Mouse (Mus musculus) mature B cell (primary cell): Measurements from ENCODE around the gene Rc3h2.

Experiments used
- in situ Hi-C: fragments of 300-500 bp; cut with MboI; formaldehyde crosslinking; loops from 2 replicates; pipeline ENCODE4 v1.14.3; 2019

Rc3h2 gene

DNA sequence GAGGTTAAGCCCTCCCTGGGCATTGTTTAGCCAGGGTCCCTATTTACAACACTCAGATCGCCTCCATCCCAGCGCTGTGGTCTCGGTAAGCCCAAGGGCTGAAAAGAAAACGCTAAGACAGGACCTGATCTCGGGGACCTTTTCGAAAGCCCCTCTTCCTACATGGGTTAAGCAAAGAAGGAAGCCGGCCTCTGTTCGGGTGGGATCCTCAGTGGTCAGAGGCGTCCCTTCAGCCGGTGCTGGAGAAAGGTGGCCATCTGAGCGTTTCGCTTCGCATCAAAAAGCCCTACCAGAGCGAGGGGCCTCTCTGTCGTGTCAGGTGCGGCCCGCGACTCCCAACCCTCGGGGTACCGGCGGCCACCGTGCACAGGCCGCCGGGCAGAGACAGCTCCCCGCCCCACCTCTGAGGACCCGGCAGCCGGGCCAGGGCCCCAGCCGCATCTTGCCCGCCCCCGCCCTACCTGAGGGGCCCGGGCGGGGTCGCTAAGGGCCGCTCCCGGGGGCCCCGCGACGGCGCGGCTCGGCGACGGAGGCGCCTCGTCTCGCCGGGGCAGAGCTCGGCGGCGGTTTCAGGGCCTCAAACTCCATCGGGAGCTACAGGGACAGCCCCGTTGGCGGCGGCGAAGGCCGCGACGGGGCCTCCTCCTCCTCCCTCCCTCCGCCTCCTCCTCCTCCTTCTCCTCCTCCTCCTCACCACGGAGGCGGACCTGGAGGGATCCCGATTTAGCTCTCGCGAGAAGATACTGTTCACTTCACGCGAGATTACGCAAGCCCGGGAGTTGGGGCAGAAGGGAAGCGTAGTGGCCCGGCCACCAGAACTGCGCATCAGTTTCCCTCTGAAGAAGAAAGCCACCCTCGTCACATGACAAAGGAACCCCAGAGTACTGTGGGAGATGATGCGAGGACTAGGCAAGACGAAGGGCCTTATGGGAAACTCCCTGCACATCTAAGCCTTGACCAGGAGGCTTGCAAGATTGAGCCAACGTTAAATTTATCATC is at the start of gene Rc3h2:
TSS of gene Rc3h2 (minus strand) at position 598 of the 999 bp plus-strand sequence.
- in situ Hi-C loops = no loop called here

DNA sequence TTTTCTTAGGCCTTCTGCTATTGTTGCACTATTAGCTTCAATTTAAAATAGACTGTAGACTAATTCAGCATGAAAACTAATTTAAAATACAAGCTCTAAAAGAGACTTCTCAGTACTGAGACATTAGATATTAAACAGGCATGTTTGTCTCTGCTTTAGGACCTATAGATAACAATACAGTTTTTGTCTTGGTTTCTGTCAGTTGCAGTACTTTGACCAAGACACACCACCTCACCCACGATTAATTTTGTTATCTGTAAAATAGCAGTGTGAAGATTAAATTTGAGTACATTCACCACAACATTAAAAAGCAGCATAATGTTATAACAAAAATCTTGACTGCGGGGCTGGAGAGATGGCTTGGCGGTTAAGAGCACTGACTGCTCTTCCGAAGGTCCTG is 43.6 kb upstream of the Rc3h2 start:
- in situ Hi-C loops = no loop called here

DNA sequence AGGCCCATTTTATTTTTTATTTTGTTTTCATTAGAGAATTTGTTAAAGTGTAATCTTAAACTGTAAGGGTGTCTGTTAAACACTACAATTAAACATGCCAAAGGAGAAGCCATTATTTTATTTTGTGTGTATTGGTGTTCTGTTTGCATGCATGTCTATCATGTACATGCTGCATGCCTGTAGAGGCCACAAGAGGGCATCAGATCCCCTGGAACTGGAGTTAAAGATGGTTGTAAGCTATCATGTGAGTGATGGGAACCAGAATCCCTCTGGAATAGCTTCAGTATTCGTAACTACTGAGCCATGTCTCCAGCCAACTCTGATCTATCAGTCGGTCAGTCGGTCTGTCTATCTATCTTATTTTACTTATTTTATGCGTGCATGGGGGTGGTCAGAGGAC is 38.0 kb upstream of the Rc3h2 start:
- in situ Hi-C loops = no loop called here

DNA sequence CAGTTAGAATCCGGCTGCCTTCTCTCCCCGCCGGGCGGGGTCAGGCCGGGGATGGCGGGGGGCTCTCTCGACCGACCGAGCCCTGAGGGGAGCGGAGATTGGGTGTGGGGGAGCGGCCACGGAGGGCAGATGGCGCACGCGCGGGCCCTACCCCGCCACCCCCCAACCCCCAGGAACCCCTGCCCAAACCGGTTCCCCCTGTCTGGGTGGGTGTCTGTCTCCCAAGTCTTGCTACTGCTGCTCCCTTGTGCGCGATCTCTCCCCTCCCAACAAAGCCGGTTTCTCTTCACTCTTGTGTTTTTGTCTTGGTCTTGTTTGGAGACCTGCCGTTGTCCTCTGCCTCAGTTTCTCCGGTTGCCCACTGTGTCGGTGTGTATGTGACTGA is 29.7 kb upstream of the Rc3h2 start:
- in situ Hi-C loops = no loop called here

DNA sequence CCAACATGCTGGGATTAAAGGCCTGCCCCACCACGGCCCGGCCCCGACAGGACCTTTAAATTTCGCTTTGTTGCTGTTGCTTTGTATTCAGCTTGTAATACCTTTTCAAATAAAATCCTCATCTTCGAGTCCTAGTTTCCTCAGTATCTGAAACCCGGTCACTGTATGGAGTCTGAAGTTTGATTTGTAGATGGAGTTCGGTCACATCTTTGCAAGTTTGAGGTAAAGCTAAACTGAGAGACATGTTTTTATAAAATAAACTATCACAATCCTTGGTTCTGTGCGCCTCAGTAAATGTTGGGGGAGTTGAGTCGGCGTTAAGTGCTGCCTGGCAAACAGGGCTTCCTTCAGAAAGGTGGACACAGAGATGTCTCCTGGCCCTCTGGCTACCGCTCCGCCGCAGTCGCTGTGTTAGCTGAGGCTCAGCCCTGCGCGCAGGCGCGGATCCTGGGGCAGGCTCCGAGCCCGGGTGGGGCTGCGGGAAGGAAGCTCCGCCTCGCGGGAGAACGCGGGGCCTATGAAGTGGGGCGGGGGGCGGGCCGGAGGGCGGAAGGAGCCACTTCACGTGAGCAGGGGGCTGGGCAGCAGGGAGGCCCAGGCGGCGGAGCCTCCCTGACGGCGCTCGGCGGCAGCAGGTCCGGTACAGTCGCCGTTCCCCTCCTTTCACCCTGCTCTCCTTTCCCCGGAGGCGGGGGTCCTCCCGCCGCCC is 29.1 kb upstream of the Rc3h2 start:
- in situ Hi-C loops = no loop called here

DNA sequence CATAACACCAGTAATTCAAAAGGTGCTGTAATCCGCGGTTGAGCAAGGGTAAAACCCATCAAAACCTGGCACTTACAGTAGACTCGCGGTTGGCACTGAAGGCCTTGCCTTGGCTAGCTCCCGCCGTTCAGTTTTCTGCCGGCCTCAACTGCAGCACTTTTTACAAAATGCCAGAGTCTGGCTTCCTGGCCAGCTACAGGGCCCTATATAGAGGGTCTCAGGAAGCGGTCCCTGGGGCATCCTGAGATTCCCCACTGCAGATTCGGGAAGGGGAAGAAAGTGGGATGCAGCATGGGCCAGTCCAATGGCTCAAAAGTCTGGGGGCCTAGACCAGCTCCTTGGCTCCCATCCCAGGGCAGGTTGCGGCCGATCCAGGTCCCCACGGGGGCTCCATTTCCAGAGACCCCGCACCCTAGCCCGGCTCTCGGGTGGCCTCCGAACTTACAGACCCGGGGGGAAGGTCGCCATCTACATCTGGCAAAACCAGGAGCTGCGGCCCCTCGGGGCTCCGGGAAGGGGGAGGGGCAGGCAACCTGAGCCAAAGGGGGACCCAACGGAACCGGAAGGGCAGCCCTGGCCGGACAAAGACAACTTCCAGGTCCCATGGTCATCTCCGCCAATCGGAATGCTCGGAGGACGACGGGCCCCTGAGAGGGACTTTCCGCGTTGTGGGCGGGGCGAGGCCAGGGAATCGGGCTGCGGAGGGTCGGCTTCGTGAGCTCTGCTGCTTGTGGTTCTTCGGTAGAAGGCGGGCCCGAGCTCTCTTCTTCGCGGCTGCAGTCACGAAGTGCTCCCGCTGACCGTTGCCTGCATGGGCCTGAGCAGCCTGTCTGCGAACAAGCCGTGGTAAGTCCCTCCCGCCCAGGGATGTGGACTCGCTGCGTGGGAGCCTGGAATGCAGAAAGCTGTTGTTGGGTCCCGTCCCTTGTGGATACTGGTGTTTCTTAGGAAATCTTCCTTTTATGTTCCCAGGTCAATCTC is 20.2 kb upstream of the Rc3h2 start, which contains the start of the genes Zbtb26, Zbtb6 and Rabgap1:
TSS of gene Zbtb26 (minus strand) at position 525 of the 981 bp plus-strand sequence.
TSS of gene Zbtb6 (minus strand) at position 561 of the 981 bp plus-strand sequence.
TSS of gene Rabgap1 (plus strand) at position 669 of the 981 bp plus-strand sequence.
- in situ Hi-C loops = no loop called here

DNA sequence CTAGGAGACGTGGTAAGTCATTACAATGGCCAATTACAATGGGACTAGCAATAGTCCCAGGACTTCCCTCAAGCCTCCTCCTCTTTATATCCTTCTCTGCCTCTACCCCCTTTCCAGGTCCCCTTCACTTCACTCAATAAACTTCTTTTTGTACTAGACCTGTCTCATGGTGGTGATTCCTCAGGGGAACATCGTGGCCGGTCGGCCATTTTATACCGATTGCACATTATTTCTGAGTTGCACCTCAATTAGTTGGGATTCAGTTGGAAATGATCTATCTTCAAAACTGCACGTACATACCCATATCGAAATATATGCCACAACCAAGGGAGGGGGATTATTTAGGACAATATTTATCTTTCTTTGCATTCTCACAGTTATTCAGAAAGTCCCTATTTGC is 8.9 kb upstream of the Rc3h2 start:
- in situ Hi-C loops = no loop called here

DNA sequence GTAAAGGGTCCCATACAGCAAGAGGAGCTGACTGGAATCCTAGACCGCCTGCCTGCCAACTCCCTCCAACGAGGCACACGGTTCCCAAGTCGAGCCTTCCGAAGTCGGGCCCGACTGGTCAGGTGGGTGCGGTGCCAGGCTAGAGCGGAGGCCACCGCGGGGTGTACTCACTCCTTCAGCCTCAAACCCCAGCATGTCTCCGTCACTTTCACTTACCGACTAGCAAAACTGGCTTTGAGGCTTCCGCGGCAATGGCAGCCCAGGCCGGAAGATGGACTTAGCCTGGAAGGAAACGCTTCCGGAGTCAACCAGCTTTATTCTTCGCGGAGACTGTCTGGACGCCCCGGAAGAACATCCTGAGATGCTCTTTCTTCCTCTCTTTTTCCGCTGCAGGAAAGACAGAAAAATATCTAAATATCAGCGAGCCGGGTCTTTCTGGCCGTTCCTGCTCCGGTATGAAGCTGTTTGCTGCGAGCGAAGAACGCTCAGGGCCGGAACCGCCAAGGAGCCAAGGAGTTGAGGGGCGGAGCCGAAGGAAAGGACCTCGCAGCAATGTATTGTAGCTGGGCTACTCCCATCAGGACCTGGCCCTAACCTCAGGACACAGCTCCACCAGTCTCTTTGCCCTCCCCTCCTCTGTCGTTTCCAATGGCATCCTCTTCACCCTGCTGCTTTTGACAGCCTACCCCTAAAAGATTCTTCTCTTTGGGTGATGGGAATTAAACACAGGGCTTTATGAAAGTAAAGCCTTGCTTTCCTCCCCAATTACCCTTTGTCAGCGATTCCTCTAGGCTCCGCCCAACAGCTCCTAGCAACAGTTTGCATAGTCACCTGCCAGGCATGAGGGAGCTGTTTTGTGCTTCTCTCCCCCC is 8.1 kb upstream of the Rc3h2 start:
- in situ Hi-C loops = no loop called here

DNA sequence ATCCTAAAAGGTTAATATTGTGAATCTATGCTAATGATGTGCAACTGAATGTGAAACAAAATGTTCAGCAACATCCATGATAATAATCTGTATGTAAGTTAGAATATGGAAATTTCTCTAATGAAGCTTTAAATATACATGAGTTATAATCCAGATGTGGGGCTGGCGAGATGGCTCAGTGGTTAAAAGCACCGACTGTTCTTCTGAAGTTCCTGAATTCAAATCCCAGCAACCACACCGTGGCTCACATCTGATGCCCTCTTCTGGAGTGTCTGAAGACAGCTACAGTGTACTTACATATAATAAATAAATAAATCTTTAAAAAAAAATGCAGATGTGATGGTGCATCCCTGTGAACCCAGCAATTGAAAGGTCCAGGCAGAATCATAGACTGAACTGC is 968 bp upstream of the Rc3h2 start:
- in situ Hi-C loops = no loop called here

DNA sequence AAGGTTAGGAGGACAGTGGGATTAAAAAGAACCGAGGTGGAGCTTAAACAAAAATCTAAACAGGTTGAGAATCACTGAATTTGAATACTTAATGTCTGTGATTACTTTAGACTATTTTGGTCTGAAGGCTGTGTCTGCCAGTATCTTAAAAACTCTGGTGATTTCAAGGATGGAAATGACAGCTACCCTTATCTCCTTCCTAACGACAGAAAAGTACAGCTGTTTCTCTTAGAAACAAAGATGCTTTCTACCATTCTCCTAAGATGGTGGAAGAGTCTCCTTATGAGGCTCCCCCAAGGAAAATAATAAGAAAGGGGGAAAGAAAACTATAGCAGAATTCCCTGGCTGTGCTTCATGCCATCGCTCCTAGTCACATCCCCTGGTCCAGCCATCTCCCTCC is 800 bp downstream of the Rc3h2 start:
- in situ Hi-C loops = no loop called here

DNA sequence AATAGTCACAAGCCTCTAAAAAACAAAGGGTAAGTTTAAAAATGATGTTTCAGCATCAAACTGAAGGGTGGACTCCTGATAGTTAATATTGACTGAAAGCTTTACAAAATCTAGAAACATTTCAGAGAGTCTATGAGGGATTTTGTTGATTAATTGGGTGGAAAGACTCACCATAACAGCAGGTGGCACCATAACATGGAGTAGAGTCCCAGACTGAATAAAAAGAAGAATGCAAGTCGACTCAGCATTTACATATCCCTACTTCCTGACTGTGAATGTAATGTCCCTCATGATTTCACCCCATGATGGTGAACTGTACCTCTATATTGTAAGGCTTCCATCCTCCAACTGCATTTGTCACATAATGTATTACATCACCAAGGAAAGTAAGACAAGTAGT is 27.2 kb downstream of the Rc3h2 start:
- in situ Hi-C loops = loop anchor here (25.0 kb wide), 1 partner anchor 92 kb away; no protein-coding TSS in a partner anchor

DNA sequence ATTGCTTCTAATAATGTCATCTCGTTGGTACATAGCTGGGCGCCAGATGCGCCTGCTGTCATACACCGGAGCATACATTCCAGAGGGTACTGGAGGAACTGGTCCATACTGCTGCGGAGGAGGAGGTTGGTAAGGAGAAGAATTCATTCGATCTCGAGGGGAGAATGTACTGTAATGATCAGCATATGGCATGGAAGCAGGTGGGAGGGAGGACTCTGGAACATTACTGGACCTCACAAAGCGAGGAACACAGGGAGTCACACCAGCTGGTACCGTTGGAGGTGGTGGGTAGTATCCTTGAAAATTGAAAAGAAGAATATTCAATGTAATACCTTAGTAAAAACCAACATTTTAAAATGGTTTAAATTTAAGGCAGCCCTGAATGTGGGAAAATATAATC is 39.8 kb downstream of the Rc3h2 start:
- in situ Hi-C loops = loop anchor here (25.0 kb wide), 1 partner anchor 104 kb away; no protein-coding TSS in a partner anchor

DNA sequence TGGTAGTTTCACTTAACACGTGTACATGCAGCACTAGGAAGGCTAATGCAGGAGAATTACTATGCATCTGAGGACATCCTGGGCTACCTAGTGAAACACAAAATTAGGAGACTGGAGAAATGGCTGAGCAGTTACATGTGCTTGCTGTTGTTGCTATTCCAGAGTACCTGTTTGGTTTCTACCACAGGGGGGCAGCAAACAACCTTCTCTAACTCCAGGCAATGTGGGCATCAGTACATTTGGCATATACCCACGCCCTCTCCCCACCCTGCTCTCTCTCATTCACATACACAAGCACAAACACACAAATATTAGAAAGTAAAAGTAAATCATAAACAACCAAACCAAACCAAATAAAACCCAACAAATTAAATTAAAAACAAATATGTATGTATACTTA is 42.5 kb downstream of the Rc3h2 start:
- in situ Hi-C loops = loop anchor here (25.0 kb wide), 1 partner anchor 107 kb away; no protein-coding TSS in a partner anchor

DNA sequence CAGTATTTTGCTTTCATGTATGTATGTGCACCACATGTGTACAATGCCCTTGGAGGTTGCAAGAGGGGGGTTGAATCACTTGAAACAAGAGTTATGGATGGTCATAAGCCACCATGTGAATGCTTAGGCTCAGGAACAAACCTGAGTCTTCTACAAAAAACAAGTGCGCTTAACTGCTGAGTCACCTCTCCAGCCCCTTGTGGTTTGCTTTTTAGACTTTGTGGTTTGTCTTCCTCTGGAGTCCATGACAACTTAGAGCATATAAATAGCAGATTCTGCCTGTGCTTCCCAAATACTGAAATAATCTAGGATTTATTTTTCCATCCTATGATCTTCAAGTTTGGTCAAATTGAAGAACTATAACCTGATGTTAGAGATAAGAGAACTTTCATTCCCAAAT is 46.7 kb downstream of the Rc3h2 start:
- in situ Hi-C loops = loop anchor here (25.0 kb wide), 1 partner anchor 111 kb away; no protein-coding TSS in a partner anchor

DNA sequence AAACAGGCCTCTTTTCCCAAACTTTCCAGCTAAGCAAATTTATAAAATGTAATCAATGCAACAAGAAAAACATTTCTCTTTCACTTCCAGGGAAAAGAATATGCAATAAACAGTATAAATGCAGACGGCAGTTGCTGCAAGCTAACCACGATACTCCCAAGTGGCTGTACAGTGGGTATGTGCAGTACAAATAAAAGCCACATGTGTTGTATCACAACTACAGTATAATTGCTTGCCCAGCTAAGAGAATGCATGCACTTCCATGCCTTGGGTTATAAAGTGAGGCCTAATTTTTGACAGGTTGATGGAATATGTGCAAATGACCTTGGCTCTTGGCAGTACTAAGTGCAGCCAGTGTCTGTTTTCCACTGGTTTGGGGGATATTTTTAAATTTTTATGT is 52.1 kb downstream of the Rc3h2 start:
- in situ Hi-C loops = no loop called here

DNA sequence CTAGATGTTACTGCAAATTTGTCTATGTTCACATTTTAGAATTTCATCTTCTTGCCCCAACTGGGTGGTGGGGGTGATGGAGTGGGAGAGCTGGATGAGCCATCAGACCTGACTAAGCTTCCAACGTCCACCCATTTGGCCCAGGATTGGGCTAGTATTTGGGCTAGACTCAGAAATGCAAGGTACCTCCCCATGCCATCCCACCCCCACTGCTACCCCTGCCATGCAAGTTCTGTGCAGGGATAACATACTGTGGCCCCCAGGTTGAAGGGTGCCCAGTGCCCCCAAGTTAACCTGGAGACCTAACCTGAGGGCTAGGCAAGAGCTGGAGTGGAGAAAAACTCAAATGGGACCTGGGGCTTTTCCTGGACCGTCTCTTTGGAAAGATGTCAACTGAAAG is 62.8 kb downstream of the Rc3h2 start:
- in situ Hi-C loops = no loop called here

DNA sequence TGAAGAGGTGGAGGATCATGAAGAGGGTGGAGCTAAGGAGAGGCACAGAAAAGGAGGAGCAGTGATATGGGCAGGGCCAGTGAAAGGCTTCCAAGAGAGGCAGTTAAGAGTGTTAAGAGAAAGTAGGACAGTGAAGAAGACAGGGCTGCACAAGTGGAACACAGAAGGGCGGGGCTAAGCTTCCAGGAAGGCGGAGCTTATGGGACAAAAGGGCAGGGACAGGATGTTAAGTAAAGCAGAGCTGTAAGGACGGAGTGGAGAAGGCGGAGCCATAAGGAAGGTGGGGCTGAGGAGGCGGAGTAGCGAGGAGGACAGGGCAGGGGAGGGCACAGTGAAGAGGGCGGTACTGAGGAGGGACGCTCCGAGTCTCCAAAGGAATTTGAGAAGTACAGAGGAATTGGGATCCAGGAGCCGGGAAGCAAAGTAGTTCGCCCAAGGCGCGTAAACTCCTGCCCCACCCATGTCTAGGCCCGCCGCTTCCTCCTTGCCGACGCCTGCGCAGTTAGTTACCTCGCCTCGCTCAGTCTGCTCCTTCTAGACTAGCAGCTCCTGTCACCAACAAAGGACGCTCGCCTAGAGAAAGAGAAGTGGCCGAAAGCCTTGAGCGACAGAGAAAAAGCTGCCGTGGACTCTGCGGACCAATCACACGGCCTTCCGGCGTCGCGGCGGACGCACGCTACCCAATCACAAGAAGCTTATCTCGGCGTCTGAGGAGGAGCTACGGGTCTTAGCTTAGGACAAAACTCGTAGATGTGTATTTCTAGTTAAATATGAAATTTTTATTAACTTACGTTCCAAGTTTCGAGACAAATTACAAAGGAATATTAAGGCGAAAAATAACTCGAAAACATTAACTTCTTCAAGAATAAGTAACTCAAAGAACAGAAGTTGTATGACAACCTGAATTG is 63.8 kb downstream of the Rc3h2 start, which contains the start of gene Pdcl:
TSS of gene Pdcl (minus strand) at position 700 of the 908 bp plus-strand sequence.
- in situ Hi-C loops = no loop called here

DNA sequence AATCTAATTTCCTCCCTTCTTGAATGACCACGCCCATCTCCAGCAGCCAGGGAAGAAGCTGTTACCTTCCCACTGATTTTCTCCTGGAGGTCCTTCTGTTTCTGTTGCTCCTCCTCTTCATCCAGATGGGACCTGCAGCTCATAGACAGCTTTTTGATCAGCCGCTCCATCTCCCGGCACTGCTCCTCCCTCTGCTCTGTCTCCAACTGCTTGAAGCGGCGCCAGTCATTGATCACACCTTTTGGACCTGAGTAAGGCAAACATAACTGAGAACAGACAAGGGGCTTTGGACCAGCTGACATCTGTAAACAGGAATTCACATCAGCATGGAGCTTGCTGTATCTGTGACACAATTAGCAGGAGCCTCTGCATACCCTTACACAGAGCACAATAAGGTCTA is 67.1 kb downstream of the Rc3h2 start:
- in situ Hi-C loops = no loop called here

DNA sequence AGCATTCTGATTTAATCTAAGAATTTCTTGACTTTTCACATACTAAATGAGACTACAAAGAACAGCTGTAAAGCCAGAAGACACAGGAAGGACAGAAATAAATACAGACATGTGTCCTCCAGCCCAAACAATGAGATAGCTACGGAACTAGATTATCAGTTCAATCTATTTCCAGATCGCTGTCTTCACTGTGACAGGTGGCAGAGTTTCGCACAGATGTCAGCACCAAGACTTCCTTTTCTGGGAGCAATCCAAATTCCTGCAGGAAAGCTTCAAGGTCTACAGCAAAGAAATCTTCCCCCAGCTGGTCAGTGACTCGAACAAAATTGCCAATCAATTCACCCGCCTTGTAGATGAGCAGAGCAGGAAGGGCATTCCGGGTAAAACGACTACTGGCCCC is 71.0 kb downstream of the Rc3h2 start:
- in situ Hi-C loops = no loop called here
